Mouse (Mus musculus) intestine, postnatal 0 days (tissue): ENCODE measurements around the gene Extl1. TPM values are rescaled to one million over a fixed set of nuclear protein-coding genes. Genes with fewer than 3 reads are reported as not detected.
A peak's percentile ranks its signal among the peaks of the same experiment; 100 is the strongest.

Experiments used
- ATAC-seq: fragments of 200-750 bp; cut with Nextera tagmentation; 2 replicates; pipeline ENCODE4 v1.8.0; 2017; ENCODE audit warnings: mild to moderate bottlenecking, moderate TSS enrichment, moderate library complexity
- H3K27ac ChIP-seq: fragments of 300-500 bp; sonication (generic); 2 replicates; pipeline ENCODE4 v1.5.1; 2014; ENCODE audit warnings: mild to moderate bottlenecking, low read depth, low read length, moderate library complexity
- H3K27me3 ChIP-seq: fragments of 300-500 bp; sonication (generic); replicated peaks from 2 replicates; pipeline ENCODE4 v1.6.1; 2014; ENCODE audit warnings: low read length, mixed read lengths; ENCODE audit not compliant: control insufficient read depth, insufficient read depth
- H3K36me3 ChIP-seq: fragments of 300-500 bp; sonication (generic); 2 replicates; pipeline ENCODE4 v1.6.1; 2014; ENCODE audit warnings: mild to moderate bottlenecking, moderate library complexity; ENCODE audit not compliant: control insufficient read depth, insufficient read depth
- H3K4me1 ChIP-seq: fragments of 300-500 bp; sonication (generic); replicated peaks from 2 replicates; pipeline ENCODE4 v1.6.1; 2014; ENCODE audit warnings: antibody characterized with exemption, low read length, mixed read lengths; ENCODE audit not compliant: control insufficient read depth, insufficient read depth
- H3K4me2 ChIP-seq: fragments of 300-500 bp; sonication (generic); replicated peaks from 2 replicates; pipeline ENCODE4 v1.6.1; 2014; ENCODE audit warnings: low read depth, mild to moderate bottlenecking, moderate library complexity
- H3K4me3 ChIP-seq: fragments of 300-500 bp; sonication (generic); 2 replicates; pipeline ENCODE4 v1.5.1; 2014; ENCODE audit warnings: low read depth, low read length
- H3K9ac ChIP-seq: fragments of 300-500 bp; sonication (generic); 2 replicates; pipeline ENCODE4 v1.6.1; 2014; ENCODE audit warnings: mild to moderate bottlenecking, low read depth, low read length
- H3K9me3 ChIP-seq: fragments of 300-500 bp; sonication (generic); 2 replicates; pipeline ENCODE4 v1.6.1; 2016; ENCODE audit warnings: mixed run types; ENCODE audit not compliant: control insufficient read depth
- CTCF ChIP-seq: sonication (generic); IDR thresholded peaks from 2 replicates; pipeline ENCODE4 v1.5.1; 2016; ENCODE audit warnings: low read depth, mild to moderate bottlenecking, control low read depth, antibody characterized with exemption, moderate library complexity
- WGBS: fragments of 180-500 bp; shearing (Covaris S2); extraction: QIAGEN DNeasy Blood & Tissue Kit; methylation state at CpG from one replicate; pipeline ENCODE4 v1.1.7; 2014; 5-methylcytosine and 5-hydroxymethylcytosine counted together
- polyA plus RNA-seq: library from polyadenylated mRNA; unstranded; fragments of >200 nt; fragmentation: Nextera tagmentation; extraction: Ambion mirVana; gene quantifications from 2 replicates; pipeline ENCODE4 v1.2.1, GENCODE M21; 2015

Extl1 gene
- polyA plus RNA-seq, 1 experiment from 2014 or later: 1.2 TPM

- no peak overlapping the region for H3K27ac ChIP-seq
- H3K4me1 ChIP-seq: 0 out of 2 replicates have a peak, but pooled peaks cover 5% of the 10 kb centered on the region
- WGBS: 85% methylated on average over 9 of the region's 9 CpGs
Measured at GRCm38 (mm10) chr4:134311784-134312183, 71.9 kb downstream of the Extl1 start.

GRCm38 (mm10) chr4:134310656-134311055 is 73.0 kb downstream of the Extl1 start:
- Histone ChIP-seq H3K27me3 (no peaks in the 10 kb centered on the region), H3K9ac (no peak overlapping the region), H3K4me2 (no peak overlapping the region), H3K4me1 (0 out of 2 replicates have a peak, but pooled peaks cover 5% of the 10 kb centered on the region), H3K4me3 (no peak overlapping the region), H3K9me3 (no peaks in the 10 kb centered on the region), H3K36me3 (no peaks in the 10 kb centered on the region), H3K27ac (no peak overlapping the region)
- no peak for ATAC-seq
- no peak for TF ChIP-seq CTCF
- 91% methylated on average over 9 of the region's 9 CpGs for WGBS

More at GRCm38 (mm10) chr4:134311784-134312183, 71.9 kb downstream of the Extl1 start:
- no peak for ATAC-seq
- Histone ChIP-seq H3K27me3 (no peaks in the 10 kb centered on the region), H3K9me3 (no peaks in the 10 kb centered on the region), H3K9ac (no peak overlapping the region), H3K4me3 (no peak overlapping the region), H3K36me3 (no peaks in the 10 kb centered on the region), H3K4me2 (no peak overlapping the region)
- no peak for TF ChIP-seq CTCF

- H3K36me3 ChIP-seq: no peaks in the 10 kb centered on the region
Measured at GRCm38 (mm10) chr4:134310106-134310505, 73.5 kb downstream of the Extl1 start.

GRCm38 (mm10) chr4:134307367-134308072 is 76.1 kb downstream of the Extl1 start:
- H3K36me3 ChIP-seq: no peaks in the 10 kb centered on the region
- peak overlapping the region; percentile 52 for H3K4me2 ChIP-seq
- TF ChIP-seq CTCF: peak; percentile 83
- 4% methylated on average over 12 of the region's 12 CpGs for WGBS
- peak; percentile 82 for ATAC-seq
- 0 out of 2 replicates have a peak, but pooled peaks cover 5% of the 10 kb centered on the region for H3K4me1 ChIP-seq
- H3K9me3 ChIP-seq: no peaks in the 10 kb centered on the region
- H3K4me3 ChIP-seq: no peak overlapping the region
- no peak overlapping the region for H3K9ac ChIP-seq
- no peaks in the 10 kb centered on the region for H3K27me3 ChIP-seq
- H3K27ac ChIP-seq: peak overlapping the region; percentile 17

More at GRCm38 (mm10) chr4:134310106-134310505, 73.5 kb downstream of the Extl1 start:
- Histone ChIP-seq H3K4me3 (no peak overlapping the region), H3K9me3 (no peaks in the 10 kb centered on the region), H3K27me3 (no peaks in the 10 kb centered on the region), H3K4me1 (0 out of 2 replicates have a peak, but pooled peaks cover 5% of the 10 kb centered on the region), H3K27ac (no peak overlapping the region), H3K4me2 (no peak overlapping the region), H3K9ac (no peak overlapping the region)
- no peak for ATAC-seq
- TF ChIP-seq CTCF: no peak
- WGBS: 84% methylated on average over 7 of the region's 7 CpGs

- Histone ChIP-seq H3K27ac (0 out of 2 replicates have a peak overlapping the region, but pooled peaks have one; percentile 7), H3K9me3 (no peaks in the 10 kb centered on the region), H3K4me1 (0 out of 2 replicates have a peak, but pooled peaks cover 5% of the 10 kb centered on the region), H3K36me3 (no peaks in the 10 kb centered on the region), H3K27me3 (no peaks in the 10 kb centered on the region), H3K4me3 (no peak overlapping the region), H3K4me2 (peak overlapping the region; percentile 52), H3K9ac (no peak overlapping the region)
- ATAC-seq: no peak; the same call in 1 of the 2 replicates
- 20% methylated on average over 2 of the region's 2 CpGs for WGBS
- no peak for TF ChIP-seq CTCF
Measured at GRCm38 (mm10) chr4:134306963-134307362, 76.7 kb downstream of the Extl1 start.

Other genes with a start within 250 kb of the Extl1 start
- 85.9 and 91.1 TPM in 2 replicates for gene Cep85, start 196.7 kb downstream of the Extl1 start, polyA plus RNA-seq
- gene Gm7534, start 180.8 kb downstream of the Extl1 start, polyA plus RNA-seq: not detected in 2 replicates
- 0.60 and 0.81 TPM in 2 replicates for gene Catsper4, start 156.5 kb downstream of the Extl1 start, polyA plus RNA-seq
- 13.8 and 15.5 TPM in 2 replicates for gene Cnksr1, start 145.5 kb downstream of the Extl1 start, polyA plus RNA-seq
- gene E130218I03Rik, start 140.2 kb downstream of the Extl1 start, polyA plus RNA-seq: 0.39 and 0.46 TPM in 2 replicates
- gene Zfp593, start 138.3 kb downstream of the Extl1 start, polyA plus RNA-seq: 9.4 and 10.5 TPM in 2 replicates
- not detected in 2 replicates for gene Gm30191, start 136.9 kb downstream of the Extl1 start, polyA plus RNA-seq
- gene Grrp1, start 129.7 kb downstream of the Extl1 start, polyA plus RNA-seq: 6.8 and 7.6 TPM in 2 replicates
- 9.2 and 9.6 TPM in 2 replicates for gene Pdik1l, start 96.0 kb downstream of the Extl1 start, polyA plus RNA-seq
- gene Trim63, start 68.7 kb downstream of the Extl1 start, polyA plus RNA-seq: 1.4 and 1.7 TPM in 2 replicates
- gene Slc30a2, start 40.7 kb downstream of the Extl1 start, polyA plus RNA-seq: 15.4 and 39.1 TPM in 2 replicates
- gene Pafah2, start 12.5 kb upstream of the Extl1 start, polyA plus RNA-seq: 39.8 and 49.2 TPM in 2 replicates
- gene Stmn1, start 84.5 kb upstream of the Extl1 start, polyA plus RNA-seq: 398 and 412 TPM in 2 replicates
- gene Paqr7, start 112.8 kb upstream of the Extl1 start, polyA plus RNA-seq: 62.6 and 70.3 TPM in 2 replicates
- gene Aunip, start 127.1 kb upstream of the Extl1 start, polyA plus RNA-seq: 3.8 TPM in 2 replicates
- gene Mtfr1l, start 151.5 kb upstream of the Extl1 start, polyA plus RNA-seq: 84.5 and 88.1 TPM in 2 replicates
- gene Selenon, start 168.3 kb upstream of the Extl1 start, polyA plus RNA-seq: 5.7 and 6.8 TPM in 2 replicates